Mouse (Mus musculus) embryonic facial prominence, embryonic 10.5 days (tissue): ENCODE results near the gene Syt9. TPM values are rescaled to one million over a fixed set of nuclear protein-coding genes. Genes with fewer than 3 reads are reported as not detected.

Experiments
- DNase-seq: peaks from one replicate; pipeline ENCODE4 v3.0.0-alpha.2; 2017; ENCODE audit warnings: low spot score
- H3K27ac ChIP-seq: fragments of 300-500 bp; sonication (generic); replicated peaks from 2 replicates; pipeline ENCODE4 v1.5.1; 2016; ENCODE audit warnings: mild to moderate bottlenecking
- H3K27me3 ChIP-seq: fragments of 300-500 bp; sonication (generic); replicated peaks from 2 replicates; pipeline ENCODE4 v1.6.1; 2016; ENCODE audit warnings: low read depth, mild to moderate bottlenecking; ENCODE audit not compliant: poor library complexity, severe bottlenecking
- H3K36me3 ChIP-seq: fragments of 300-500 bp; sonication (generic); replicated peaks from 2 replicates; pipeline ENCODE4 v1.6.1; 2016; ENCODE audit warnings: mild to moderate bottlenecking, moderate library complexity
- H3K4me1 ChIP-seq: fragments of 300-500 bp; sonication (generic); 2 replicates; pipeline ENCODE4 v1.6.1; 2016
- H3K4me3 ChIP-seq: fragments of 300-500 bp; sonication (generic); 2 replicates; pipeline ENCODE4 v1.5.1; 2016; ENCODE audit warnings: mild to moderate bottlenecking, moderate library complexity
- H3K9me3 ChIP-seq: fragments of 300-500 bp; sonication (generic); 2 replicates; pipeline ENCODE4 v1.6.1; 2016; ENCODE audit warnings: mild to moderate bottlenecking
- WGBS: fragments of 180-500 bp; shearing (Covaris S2); methylation state at CpG from one replicate; pipeline ENCODE4 v1.1.7; 2016; 5-methylcytosine and 5-hydroxymethylcytosine counted together
- polyA plus RNA-seq: library from polyadenylated mRNA; unstranded; fragments of >200 nt; fragmentation: Nextera tagmentation; extraction: Ambion mirVana; gene quantifications from 2 replicates; pipeline ENCODE4 v1.2.1, GENCODE M21; 2016

Gene Syt9
- polyA plus RNA-seq, 1 experiment from 2014 or later = 2.8 TPM

DNA sequence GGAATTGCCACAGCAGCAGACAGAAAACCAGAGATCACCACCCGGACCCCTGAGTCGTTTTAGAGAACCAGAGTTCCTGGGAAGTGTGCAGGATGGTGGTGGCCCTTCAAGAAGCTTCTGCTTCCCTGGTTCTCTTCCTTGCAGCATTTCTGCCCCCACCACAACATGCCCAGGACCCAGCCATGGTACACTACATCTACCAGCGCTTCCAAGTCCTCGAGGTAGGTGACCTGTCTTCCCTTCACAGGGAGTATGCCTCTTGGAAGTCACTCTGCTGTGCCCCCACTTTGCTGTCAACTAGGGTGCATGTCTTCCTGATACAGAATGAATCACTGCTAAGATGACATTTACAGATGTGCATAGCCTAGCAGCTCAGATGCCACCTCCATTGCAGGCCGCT, 197.1 kb downstream of the Syt9 start:
- no peaks in the 10 kb centered on the region for H3K27me3 ChIP-seq
- no peak for DNase-seq
- peak overlapping the region; percentile 56 for H3K4me3 ChIP-seq
- 54% methylated on average over 5 of the region's 5 CpGs for WGBS
- H3K27ac ChIP-seq = peak overlapping the region; percentile 89
- no peaks in the 10 kb centered on the region for H3K9me3 ChIP-seq
- H3K36me3 ChIP-seq = peaks cover 16% of the 10 kb centered on the region
- H3K4me1 ChIP-seq = peaks cover 35% of the 10 kb centered on the region

DNA sequence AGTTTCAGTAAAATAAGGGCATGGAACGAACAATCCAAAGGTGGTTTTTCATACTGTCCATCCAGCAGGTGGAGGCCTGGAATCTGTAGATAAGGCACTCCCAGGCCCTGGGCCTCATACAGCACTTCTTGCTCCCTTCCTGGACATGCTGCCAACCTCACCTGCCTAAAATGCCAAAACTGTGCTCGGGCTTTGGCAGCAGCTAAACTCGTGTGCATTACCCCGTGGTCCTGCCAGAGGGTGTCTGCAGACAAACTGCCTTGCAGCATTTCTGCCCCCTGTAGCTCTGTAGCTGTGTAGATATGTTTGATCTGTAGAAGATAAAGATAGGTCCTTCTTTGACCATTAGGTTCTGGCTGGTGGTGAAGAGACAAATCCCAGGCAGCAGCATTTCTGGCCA, 198.4 kb downstream of the Syt9 start:
- H3K4me3 ChIP-seq = peak overlapping the region; percentile 40
- H3K27me3 ChIP-seq = no peaks in the 10 kb centered on the region
- peak overlapping the region; percentile 48; the same call in 1 of the 2 replicates for H3K27ac ChIP-seq
- peaks cover 27% of the 10 kb centered on the region for H3K36me3 ChIP-seq
- DNase-seq = no peak
- peaks cover 31% of the 10 kb centered on the region for H3K4me1 ChIP-seq
- H3K9me3 ChIP-seq = no peaks in the 10 kb centered on the region
- WGBS = 75% methylated on average over 4 of the region's 4 CpGs

DNA sequence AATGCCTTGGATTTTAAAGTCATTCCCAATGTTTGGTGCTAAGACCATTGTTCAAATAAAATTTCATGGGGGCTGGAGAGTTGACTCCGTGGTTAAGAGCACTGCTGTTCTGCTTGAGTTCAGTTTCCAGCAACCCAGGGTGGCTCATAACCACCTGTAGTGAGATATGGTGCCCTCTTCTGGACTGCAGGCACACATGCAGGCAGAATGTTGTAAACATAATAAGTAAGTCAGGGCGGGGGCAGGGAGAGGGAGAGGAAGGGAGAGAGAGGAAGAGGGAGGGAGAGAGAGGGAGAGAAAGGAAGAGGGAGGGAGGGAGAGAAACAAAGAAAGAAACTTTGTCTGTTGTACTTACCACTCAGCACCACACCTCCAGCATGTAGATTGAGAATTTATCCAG, 203.3 kb downstream of the Syt9 start:
- H3K36me3 ChIP-seq = peaks cover 64% of the 10 kb centered on the region
- no peak for DNase-seq
- H3K27ac ChIP-seq = no peak overlapping the region; the same call in 1 of the 2 replicates
- 59% methylated on average over 2 of the region's 2 CpGs for WGBS
- peaks cover 6% of the 10 kb centered on the region for H3K4me1 ChIP-seq
- H3K27me3 ChIP-seq = no peaks in the 10 kb centered on the region
- no peak overlapping the region for H3K4me3 ChIP-seq
- H3K9me3 ChIP-seq = no peaks in the 10 kb centered on the region

DNA sequence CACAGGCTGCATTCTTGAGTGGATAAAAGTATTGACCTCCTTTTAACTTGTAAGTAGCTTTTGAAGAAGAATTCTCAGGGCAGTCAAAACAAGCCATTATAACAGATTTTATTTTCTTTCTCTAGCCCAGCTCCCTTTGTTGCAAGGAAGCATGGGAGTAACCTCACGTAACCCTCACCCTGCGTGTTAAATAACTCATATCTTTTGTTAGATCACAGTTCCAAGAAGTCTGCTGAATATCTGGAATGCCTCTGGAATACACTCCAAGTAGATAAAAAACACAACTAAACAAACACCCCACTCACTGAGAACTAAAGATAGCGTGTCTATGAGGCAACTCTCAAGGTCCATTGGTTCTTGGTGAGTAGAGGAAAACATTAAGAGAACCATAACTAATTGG, 203.7 kb downstream of the Syt9 start:
- Histone ChIP-seq H3K27me3 (no peaks in the 10 kb centered on the region), H3K4me3 (no peak overlapping the region), H3K4me1 (peaks cover 2% of the 10 kb centered on the region), H3K36me3 (peaks cover 64% of the 10 kb centered on the region), H3K9me3 (no peaks in the 10 kb centered on the region), H3K27ac (no peak overlapping the region; the same call in 1 of the 2 replicates)
- WGBS = 72% methylated on average over 3 of the region's 3 CpGs
- DNase-seq = no peak

DNA sequence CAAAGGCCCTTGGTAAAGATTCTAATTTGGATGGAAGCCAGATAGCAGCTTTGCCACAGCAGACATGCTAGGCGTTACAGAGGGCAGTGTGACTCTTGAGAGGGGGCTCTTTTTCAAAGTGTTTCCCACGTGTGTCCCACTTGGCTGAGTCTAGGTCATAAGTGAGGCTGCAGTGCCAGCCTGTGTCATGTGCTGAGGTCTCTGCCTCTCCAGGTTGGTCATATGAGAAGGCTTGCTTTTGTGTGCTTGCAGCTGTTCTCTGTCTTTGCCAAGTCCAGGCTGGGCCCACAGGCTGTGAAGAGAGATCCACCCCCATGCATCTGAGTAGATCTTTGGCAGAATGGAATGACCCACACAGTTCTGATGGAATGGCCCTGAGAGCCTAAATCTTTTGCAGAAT, 222.1 kb downstream of the Syt9 start:
- Histone ChIP-seq H3K4me1 (peaks cover 29% of the 10 kb centered on the region), H3K27ac (no peak overlapping the region), H3K27me3 (peaks cover 8% of the 10 kb centered on the region; the same call in 1 of the 2 replicates), H3K4me3 (no peak overlapping the region), H3K9me3 (no peaks in the 10 kb centered on the region), H3K36me3 (peaks cover 12% of the 10 kb centered on the region)
- 70% methylated on average over 2 of the region's 2 CpGs for WGBS
- DNase-seq = no peak

DNA sequence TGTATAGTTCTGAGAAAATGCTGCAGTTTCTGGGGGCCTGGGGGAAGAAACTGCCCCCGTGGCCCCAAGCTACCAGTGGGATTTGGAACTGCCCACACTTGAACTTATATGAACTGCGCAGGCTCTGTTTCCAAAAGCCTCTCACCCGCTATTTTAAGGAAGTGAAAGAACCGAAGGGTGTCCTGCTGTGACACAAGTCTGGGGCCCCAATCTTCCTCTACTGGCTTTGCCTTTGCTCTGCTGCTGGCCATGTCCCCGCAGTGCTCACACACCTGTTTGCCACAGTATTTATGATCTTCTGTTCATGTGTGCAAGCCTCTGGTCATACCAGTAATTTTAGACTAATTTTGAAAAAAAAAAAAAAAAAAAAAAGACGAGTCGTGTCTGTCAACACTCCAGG, 223.4 kb downstream of the Syt9 start:
- Histone ChIP-seq H3K9me3 (no peaks in the 10 kb centered on the region), H3K36me3 (peaks cover 12% of the 10 kb centered on the region), H3K4me1 (peaks cover 29% of the 10 kb centered on the region), H3K4me3 (peak overlapping the region; percentile 63), H3K27me3 (peaks cover 8% of the 10 kb centered on the region; the same call in 1 of the 2 replicates), H3K27ac (no peak overlapping the region)
- DNase-seq = no peak
- 34% methylated on average over 7 of the region's 7 CpGs for WGBS

DNA sequence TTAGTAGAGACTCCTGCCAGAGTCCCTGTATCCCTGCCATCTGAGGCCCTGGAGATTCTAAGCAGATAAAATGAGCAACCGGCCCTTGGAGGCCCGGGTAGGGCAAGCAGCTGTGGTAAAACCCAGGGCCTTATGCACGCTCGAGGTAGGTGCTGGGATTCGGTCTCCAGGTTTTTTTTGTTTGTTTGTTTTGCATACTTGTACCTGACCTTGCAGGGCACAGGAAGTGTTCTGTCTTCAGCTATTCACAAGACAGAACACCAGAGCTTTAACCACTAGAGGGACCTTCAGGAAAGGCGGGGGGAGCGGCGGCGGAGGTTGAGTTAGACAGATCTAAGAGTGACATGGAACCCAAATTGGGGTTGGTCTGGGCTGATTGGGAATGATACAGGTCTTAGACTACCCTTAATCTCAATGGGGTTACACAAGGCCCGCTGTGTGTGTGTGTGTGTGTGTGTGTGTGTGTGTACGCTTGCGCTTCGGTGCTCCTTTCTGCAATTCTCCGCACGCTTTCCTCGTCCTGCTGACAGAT, 223.9 kb downstream of the Syt9 start:
- peak overlapping the region; percentile 73 for H3K27ac ChIP-seq
- peaks cover 29% of the 10 kb centered on the region for H3K4me1 ChIP-seq
- peak; percentile 72 for DNase-seq
- H3K36me3 ChIP-seq = peaks cover 12% of the 10 kb centered on the region
- WGBS = 2% methylated on average over 16 of the region's 16 CpGs
- H3K9me3 ChIP-seq = no peaks in the 10 kb centered on the region
- H3K27me3 ChIP-seq = peaks cover 8% of the 10 kb centered on the region; the same call in 1 of the 2 replicates
- peak overlapping the region; percentile 63 for H3K4me3 ChIP-seq

DNA sequence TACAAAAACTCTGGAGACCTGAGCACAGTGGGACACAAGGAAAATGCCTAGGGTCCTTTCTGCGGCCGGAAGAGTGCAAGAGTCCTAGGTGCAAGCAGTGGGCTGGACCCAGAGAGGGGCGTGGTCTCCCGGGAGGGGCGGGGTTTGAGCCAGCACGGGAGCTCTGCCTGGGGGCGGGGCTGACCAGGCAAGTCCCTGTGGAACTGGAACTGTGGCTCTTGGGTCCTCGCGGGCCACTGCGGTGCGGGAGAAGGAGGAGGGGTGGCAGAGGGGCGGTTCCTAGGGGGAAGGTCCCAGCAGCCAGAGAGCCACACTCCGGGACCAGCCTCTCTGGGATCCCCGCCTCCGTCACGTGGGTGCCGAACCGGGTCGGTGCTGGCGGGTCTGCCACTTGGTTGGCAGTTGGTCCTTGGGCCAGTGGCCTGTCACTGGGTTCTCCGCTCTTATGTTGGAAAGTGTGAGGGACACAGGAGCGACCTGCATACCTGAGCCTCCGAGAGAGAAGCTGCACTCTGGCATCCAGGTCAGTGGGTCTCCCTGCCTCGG, 224.4 kb downstream of the Syt9 start, which contains the start of gene Ppfibp2:
TSS of gene Ppfibp2 (plus strand) at position 351 of the 546 bp plus-strand sequence.
- Histone ChIP-seq H3K4me1 (peaks cover 29% of the 10 kb centered on the region), H3K36me3 (peaks cover 12% of the 10 kb centered on the region), H3K9me3 (no peaks in the 10 kb centered on the region), H3K27me3 (peaks cover 8% of the 10 kb centered on the region; the same call in 1 of the 2 replicates), H3K4me3 (peak within 1 kb of the TSS; percentile 63), H3K27ac (peak within 1 kb of the TSS; percentile 73)
- under 1% methylated on average over 24 of the region's 24 CpGs for WGBS
- peak; percentile 92 for DNase-seq

DNA sequence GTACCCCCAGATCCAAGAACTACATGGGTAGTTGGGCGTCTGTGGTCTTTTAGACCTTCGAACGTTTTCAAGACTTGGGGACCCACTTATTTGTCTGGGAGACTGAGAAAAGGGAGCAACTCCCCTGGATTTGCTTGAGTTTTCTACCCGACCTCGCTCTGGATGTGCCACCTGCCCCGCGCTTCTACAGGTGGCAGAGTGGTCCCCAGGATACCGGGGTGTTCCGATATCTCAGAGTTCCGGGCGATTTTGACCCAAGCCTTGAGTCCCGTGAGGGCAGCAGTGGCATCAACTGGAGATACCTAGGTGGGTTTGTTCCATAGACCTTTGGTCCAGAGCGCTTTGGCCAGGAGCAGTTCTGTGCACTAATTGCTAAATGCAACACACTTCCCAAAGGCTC, 224.9 kb downstream of the Syt9 start:
- Histone ChIP-seq H3K9me3 (no peaks in the 10 kb centered on the region), H3K27ac (peak overlapping the region; percentile 73; the same call in 1 of the 2 replicates), H3K36me3 (peaks cover 7% of the 10 kb centered on the region), H3K4me3 (peak overlapping the region; percentile 63), H3K4me1 (peaks cover 29% of the 10 kb centered on the region), H3K27me3 (peaks cover 8% of the 10 kb centered on the region; the same call in 1 of the 2 replicates)
- 14% methylated on average over 13 of the region's 13 CpGs for WGBS
- no peak for DNase-seq

DNA sequence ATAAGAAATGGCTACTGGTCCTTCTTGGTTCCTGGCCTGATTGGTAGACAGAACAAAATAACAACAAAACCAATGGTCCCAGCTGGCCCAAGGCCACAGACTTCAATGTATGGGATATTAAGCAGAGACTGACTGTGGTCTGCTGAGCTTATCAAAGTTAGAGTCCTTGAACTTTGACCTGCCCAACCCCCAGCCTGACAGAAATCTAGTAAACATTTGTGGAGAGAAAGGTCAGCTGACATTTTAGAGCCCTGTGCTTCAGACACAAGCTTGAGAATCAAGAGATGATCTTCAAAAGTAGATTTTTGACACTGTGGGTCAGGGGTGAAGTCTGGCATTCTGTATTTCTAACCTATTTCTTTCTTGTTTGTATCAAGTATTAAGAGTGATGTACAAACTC, 226.2 kb downstream of the Syt9 start:
- no peak for DNase-seq
- no peaks in the 10 kb centered on the region for H3K36me3 ChIP-seq
- peaks cover 8% of the 10 kb centered on the region; the same call in 1 of the 2 replicates for H3K27me3 ChIP-seq
- no peak overlapping the region for H3K4me3 ChIP-seq
- no peaks in the 10 kb centered on the region for H3K9me3 ChIP-seq
- H3K27ac ChIP-seq = no peak overlapping the region
- peaks cover 29% of the 10 kb centered on the region for H3K4me1 ChIP-seq

DNA sequence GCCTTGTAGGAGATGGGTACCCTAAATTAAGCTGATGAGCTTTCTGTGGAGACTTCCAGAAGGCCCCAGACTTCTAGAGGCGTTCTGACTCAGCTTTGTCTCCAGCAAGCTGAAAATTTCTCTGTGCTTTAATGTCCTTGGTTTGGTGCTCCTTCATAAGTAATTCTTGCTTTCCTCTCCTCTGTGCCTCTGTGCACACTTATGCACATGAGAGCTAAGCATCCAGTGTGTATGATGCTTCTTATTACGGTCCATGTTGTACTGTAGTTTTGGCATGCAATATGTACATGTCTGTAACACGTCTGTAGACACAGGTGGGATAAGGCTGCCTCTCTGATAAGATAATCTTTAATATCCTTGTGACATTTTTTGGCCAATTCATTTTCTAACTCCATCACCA, 227.4 kb downstream of the Syt9 start:
- no peak overlapping the region for H3K4me3 ChIP-seq
- no peak for DNase-seq
- WGBS = 89% methylated on average over 3 of the region's 3 CpGs

More for the DNA sequence above, 227.4 kb downstream of the Syt9 start:
- Histone ChIP-seq H3K36me3 (no peaks in the 10 kb centered on the region), H3K9me3 (no peaks in the 10 kb centered on the region), H3K4me1 (peaks cover 34% of the 10 kb centered on the region), H3K27ac (no peak overlapping the region), H3K27me3 (peaks cover 8% of the 10 kb centered on the region; the same call in 1 of the 2 replicates)
